Mouse (Mus musculus) heart, embryonic 14.5 days (tissue): ENCODE measurements around the gene Sipa1l1. TPM values are rescaled to one million over a fixed set of nuclear protein-coding genes. Genes with fewer than 3 reads are reported as not detected.

Experiments
- ATAC-seq: fragments of 200-750 bp; cut with Nextera tagmentation; 2 replicates; pipeline ENCODE4 v1.8.0; 2017; ENCODE audit warnings: low read depth, moderate TSS enrichment; ENCODE audit not compliant: insufficient number of reproducible peaks, insufficient read depth, low FRiP score
- H3K27ac ChIP-seq, 2 experiments: fragments of 200-500 bp in 1 of 2; fragments of 300-500 bp in 1 of 2; sonication (generic) in 1 of 2; replicated peaks in 1 of 2; 2 replicates each; pipeline ENCODE4 v1.5.1; 2012 to 2014; ENCODE audit warnings: low read depth in 2 of 2, low read length in 2 of 2, control low read depth in 1 of 2, mild to moderate bottlenecking in 1 of 2, mixed read lengths in 1 of 2; ENCODE audit not compliant: control insufficient read depth in 1 of 2, insufficient read depth in 1 of 2
- H3K27me3 ChIP-seq: fragments of 300-500 bp; sonication (generic); 2 replicates; pipeline ENCODE4 v1.6.1; 2014; ENCODE audit warnings: mild to moderate bottlenecking, low read length, control low read depth; ENCODE audit not compliant: control insufficient read depth, insufficient read depth
- H3K36me3 ChIP-seq: fragments of 300-500 bp; sonication (generic); 2 replicates; pipeline ENCODE4 v1.6.1; 2014; ENCODE audit warnings: mild to moderate bottlenecking, control low read depth, low read length, mixed read lengths; ENCODE audit not compliant: control insufficient read depth, insufficient read depth
- H3K4me1 ChIP-seq, 2 experiments: fragments of 200-500 bp in 1 of 2; fragments of 300-500 bp in 1 of 2; sonication (generic) in 1 of 2; 2 replicates each; pipeline ENCODE4 v1.6.1; 2012 to 2014; ENCODE audit warnings: low read length in 2 of 2, control low read depth in 1 of 2, mixed read lengths in 1 of 2; ENCODE audit not compliant: control insufficient read depth in 2 of 2, insufficient read depth in 2 of 2
- H3K4me2 ChIP-seq: fragments of 300-500 bp; sonication (generic); 2 replicates; pipeline ENCODE4 v1.6.1; 2014; ENCODE audit warnings: mild to moderate bottlenecking, low read length
- H3K4me3 ChIP-seq, 2 experiments: fragments of 200-500 bp in 1 of 2; fragments of 300-500 bp in 1 of 2; sonication (generic) in 1 of 2; 2 replicates each; pipeline ENCODE4 v1.5.1; 2012 to 2014; ENCODE audit warnings: low read length in 2 of 2, mild to moderate bottlenecking in 2 of 2, control low read depth in 1 of 2, low read depth in 1 of 2, moderate library complexity in 1 of 2; ENCODE audit not compliant: control insufficient read depth in 1 of 2, insufficient read depth in 1 of 2
- H3K9ac ChIP-seq: fragments of 300-500 bp; sonication (generic); 2 replicates; pipeline ENCODE4 v1.6.1; 2014; ENCODE audit warnings: mild to moderate bottlenecking, low read length
- H3K9me3 ChIP-seq: fragments of 300-500 bp; sonication (generic); 2 replicates; pipeline ENCODE4 v1.6.1; 2016; ENCODE audit warnings: low read length, control low read depth; ENCODE audit not compliant: control insufficient read depth
- WGBS: fragments of 180-500 bp; shearing (Covaris S2); extraction: QIAGEN DNeasy Blood & Tissue Kit; methylation state at CpG from one replicate; pipeline ENCODE4 v1.1.7; 2014; 5-methylcytosine and 5-hydroxymethylcytosine counted together
- polyA plus RNA-seq: library from polyadenylated mRNA; unstranded; fragments of >200 nt; fragmentation: Nextera tagmentation; extraction: Ambion mirVana; gene quantifications from 2 replicates; pipeline ENCODE4 v1.2.1, GENCODE M21; 2014

Sipa1l1 gene
- polyA plus RNA-seq, 1 experiment from 2014 or later, result 25.6 TPM

DNA sequence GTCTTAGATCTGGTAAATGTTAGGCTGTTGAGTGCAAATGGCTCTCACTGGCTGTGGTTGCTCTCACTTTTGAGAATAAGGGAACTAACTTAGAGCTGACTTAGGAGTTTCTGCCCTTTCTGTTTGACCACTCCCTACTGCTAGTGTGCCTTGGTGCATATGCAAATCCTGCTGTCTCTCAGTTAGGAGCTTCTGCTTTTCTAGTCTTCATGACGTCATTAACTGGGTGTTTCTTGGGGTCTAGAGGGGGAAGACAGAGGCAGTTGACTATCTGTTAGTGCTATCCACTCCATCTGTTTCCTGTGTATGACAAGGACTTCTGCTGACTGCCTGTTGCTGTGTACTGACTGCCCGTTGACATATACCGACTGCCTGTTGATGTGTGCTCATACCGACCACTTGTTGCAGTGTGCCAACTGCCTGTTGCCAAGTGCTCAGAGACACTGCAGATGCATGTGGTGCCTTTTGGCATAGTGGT lies 56.7 kb downstream of the Sipa1l1 start:
- 31% methylated on average over 4 of the region's 4 CpGs for WGBS

DNA sequence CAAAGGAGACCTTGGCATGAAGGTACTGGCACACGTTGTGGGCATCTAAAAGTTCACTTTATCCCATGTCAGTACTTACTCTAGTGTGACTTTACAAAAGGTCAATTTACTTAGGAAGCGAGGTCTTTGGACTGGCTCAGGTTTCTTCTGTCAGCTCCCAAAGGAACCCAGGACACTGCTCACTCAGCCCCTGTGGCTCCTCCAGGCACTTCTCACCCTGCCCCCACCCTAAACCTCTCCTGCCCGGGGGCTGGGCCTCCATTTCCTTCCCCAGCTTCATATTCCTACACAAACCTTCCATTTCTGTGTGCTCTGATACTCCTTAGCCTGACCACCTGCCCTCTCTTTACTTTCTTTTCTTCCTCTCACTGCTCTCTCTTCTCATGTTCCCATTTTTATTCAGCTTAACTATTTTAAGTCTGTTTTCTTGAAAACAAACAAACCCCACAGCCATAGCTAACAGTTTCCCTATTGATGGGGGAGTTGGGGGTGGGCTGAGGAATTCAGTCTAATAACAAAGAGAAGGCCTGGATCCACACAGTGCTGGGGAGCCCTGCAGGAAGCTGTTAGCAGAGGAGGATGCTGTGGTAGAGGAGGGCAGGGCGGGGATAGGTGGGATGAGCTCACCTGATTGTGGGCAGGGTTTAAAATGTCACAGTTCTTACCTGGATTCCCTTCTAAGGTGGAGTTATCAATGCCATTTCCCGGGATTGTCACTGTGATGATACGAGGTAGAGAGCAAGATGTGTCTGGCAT lies 57.4 kb downstream of the Sipa1l1 start:
- no peak overlapping the region for H3K4me2 ChIP-seq
- ATAC-seq, result no peak
- 0 out of 4 replicates have a peak overlapping the region, but pooled peaks of 1 of the 2 experiments have one; percentile 11 for H3K27ac ChIP-seq
- H3K9me3 ChIP-seq, result no peaks in the 10 kb centered on the region
- no peak overlapping the region for H3K4me3 ChIP-seq
- H3K27me3 ChIP-seq, result no peaks in the 10 kb centered on the region
- no peak overlapping the region for H3K9ac ChIP-seq
- 61% methylated on average over 6 of the region's 6 CpGs for WGBS
- H3K36me3 ChIP-seq, result no peaks in the 10 kb centered on the region
- H3K4me1 ChIP-seq, result peaks cover 18 to 46% of the 10 kb centered on the region in 2 experiments

More for the DNA sequence above, 56.7 kb downstream of the Sipa1l1 start:
- Histone ChIP-seq H3K4me1 (peaks cover 14 to 39% of the 10 kb centered on the region in 2 experiments), H3K9ac (no peak overlapping the region), H3K9me3 (no peaks in the 10 kb centered on the region), H3K36me3 (no peaks in the 10 kb centered on the region), H3K4me2 (no peak overlapping the region), H3K27me3 (no peaks in the 10 kb centered on the region), H3K27ac (0 out of 4 replicates have a peak overlapping the region, but pooled peaks of 1 of the 2 experiments have one; percentile 11), H3K4me3 (no peak overlapping the region)
- 0 out of 2 replicates have a peak, but pooled peaks have one; percentile 31 for ATAC-seq

DNA sequence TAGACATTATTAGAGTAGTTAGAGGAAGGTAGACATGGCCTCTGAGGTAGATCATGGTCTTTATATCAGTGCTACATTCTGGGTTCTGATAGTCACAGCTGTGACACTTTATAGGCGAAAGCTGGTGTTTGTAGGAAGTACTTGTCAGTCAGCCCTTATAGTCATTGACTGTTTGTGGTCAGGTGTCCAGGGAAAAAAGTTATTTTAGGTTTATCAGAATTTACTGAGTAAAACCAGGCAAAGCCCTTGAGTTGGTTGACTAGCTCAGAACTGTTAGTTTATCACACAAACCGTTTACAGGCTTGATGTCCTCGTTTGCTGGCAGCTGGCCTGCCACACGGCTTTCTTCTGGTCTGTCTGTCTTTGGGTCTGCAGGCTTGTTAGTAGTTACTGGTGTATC lies 61.0 kb downstream of the Sipa1l1 start:
- Histone ChIP-seq H3K9ac (no peak overlapping the region), H3K4me3 (no peak overlapping the region), H3K36me3 (no peaks in the 10 kb centered on the region), H3K27me3 (no peaks in the 10 kb centered on the region), H3K4me2 (no peak overlapping the region), H3K4me1 (peaks cover 32 to 72% of the 10 kb centered on the region in 2 experiments), H3K9me3 (no peaks in the 10 kb centered on the region), H3K27ac (peak overlapping the region in 1 of 2 experiments; percentile 12; a peak in 2 of 4 replicates)
- 30% methylated on average over 4 of the region's 4 CpGs for WGBS
- no peak for ATAC-seq

DNA sequence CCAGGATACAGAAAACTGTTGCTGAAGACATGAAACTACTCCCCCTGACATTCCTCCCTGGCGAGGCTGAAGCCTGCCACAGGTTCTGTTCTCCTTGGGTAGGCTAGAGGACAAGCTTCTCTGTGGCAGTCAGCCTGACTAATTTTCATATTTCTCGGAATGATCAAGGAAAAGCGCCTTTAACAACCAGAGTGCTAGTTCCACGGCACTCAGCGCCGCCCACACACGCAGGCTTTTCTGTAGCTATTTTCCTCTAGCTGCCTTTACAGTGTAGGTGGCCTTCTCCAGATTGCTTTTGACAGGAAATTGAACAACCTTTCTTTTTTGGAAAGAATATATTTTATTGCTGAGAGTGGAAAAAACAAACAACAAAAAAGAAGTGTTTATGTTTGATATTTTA lies 62.1 kb downstream of the Sipa1l1 start:
- H3K4me2 ChIP-seq, result no peak overlapping the region
- no peak for ATAC-seq
- H3K4me3 ChIP-seq, result no peak overlapping the region
- no peaks in the 10 kb centered on the region for H3K9me3 ChIP-seq
- WGBS, result 57% methylated on average over 7 of the region's 7 CpGs
- peaks cover 29 to 64% of the 10 kb centered on the region in 2 experiments for H3K4me1 ChIP-seq
- H3K36me3 ChIP-seq, result no peaks in the 10 kb centered on the region
- no peak overlapping the region for H3K27ac ChIP-seq
- no peaks in the 10 kb centered on the region for H3K27me3 ChIP-seq
- no peak overlapping the region for H3K9ac ChIP-seq

DNA sequence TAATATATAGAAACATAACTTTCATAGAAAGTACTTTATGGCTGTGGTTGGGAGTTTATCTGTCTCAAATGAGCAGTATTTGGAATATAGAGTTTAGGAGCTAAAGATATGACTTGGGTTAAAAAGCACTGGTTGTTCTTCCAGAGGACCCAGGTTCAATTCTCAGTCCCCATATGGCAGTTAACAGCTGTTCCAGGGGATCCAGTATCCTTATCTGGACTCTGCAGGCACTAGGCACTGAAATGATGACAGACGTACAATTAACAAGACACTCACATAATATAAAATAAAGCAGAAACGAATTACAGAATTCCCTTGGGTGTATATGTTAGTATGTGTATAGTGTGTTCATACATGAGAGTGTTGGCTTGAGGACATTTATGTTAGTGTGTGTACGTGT lies 64.1 kb downstream of the Sipa1l1 start:
- no peaks in the 10 kb centered on the region for H3K9me3 ChIP-seq
- H3K4me1 ChIP-seq, result peaks cover 34 to 62% of the 10 kb centered on the region in 2 experiments
- WGBS, result 57% methylated on average over 3 of the region's 3 CpGs
- H3K27ac ChIP-seq, result no peak overlapping the region
- H3K4me2 ChIP-seq, result no peak overlapping the region
- H3K36me3 ChIP-seq, result no peaks in the 10 kb centered on the region
- H3K9ac ChIP-seq, result no peak overlapping the region
- ATAC-seq, result no peak
- no peaks in the 10 kb centered on the region for H3K27me3 ChIP-seq
- H3K4me3 ChIP-seq, result no peak overlapping the region

DNA sequence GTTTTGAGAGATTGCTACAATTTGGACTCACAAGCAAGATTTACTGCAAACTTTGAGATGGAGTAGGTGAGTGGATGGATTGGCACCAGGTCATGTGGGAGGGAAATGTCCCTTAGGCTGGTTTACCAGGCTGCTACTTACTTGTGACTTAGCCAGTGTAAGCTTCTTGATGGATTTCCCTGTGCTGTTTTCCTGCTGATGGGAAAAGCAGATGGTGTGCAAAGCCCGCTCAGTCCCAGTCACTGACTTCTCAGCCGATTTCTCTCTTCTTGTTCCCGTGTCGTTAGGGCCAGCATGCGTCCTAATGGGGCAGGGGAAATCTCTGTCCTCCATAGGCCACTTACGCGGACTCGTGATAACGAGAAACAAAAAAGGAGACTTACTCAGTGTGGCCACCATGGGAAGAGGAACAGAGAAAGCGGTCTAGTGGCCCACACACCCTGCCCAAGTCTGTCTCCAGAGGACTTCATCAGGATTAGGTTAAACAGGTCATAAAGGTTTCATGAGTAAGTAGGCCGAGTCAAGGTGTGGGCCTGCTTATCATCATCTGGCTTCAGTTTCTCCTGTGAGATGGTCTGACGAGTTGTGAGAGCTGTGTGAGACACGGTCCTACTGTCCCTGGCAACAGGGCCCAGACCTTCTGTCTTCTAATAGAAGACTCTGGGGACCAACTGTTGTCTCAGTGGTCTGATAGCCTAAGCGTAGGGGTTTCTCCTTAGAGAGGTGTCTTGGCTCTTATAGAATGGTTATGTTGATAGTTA lies 65.5 kb downstream of the Sipa1l1 start:
- no peak overlapping the region for H3K4me3 ChIP-seq
- H3K9me3 ChIP-seq, result no peaks in the 10 kb centered on the region
- no peak overlapping the region for H3K4me2 ChIP-seq
- 57% methylated on average over 14 of the region's 14 CpGs for whole genome bisulfite sequencing
- peaks cover 39 to 67% of the 10 kb centered on the region in 2 experiments for H3K4me1 ChIP-seq
- no peak overlapping the region for H3K9ac ChIP-seq
- H3K27ac ChIP-seq, result no peak overlapping the region
- no peaks in the 10 kb centered on the region for H3K36me3 ChIP-seq
- no peaks in the 10 kb centered on the region for H3K27me3 ChIP-seq
- no peak for ATAC-seq

DNA sequence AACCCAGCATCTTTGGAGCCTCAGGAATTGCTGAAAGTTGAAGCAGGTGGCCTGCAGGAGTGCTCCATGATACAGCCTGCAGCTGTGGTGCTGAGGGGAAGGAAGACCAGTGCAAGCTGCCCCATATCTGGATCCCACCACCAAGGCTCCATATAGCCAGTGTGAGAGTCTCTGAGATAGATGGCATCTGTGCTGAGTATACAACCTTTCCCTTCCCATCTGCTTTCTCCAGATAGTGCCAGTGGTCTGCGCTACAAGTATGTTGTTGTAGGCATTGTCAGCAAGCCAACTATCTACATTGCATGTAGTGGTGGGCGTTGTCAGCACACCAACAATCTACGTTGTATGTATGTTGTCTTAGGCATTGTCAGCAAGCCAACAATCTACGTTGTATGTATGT lies 68.0 kb downstream of the Sipa1l1 start:
- no peak overlapping the region for H3K4me2 ChIP-seq
- peak overlapping the region; percentile 44 to 56; a peak in 3 of 4 replicates for H3K27ac ChIP-seq
- WGBS, result 86% methylated on average over 4 of the region's 4 CpGs
- H3K4me1 ChIP-seq, result peaks cover 22 to 42% of the 10 kb centered on the region in 2 experiments
- H3K4me3 ChIP-seq, result no peak overlapping the region
- no peaks in the 10 kb centered on the region for H3K36me3 ChIP-seq
- ATAC-seq, result no peak
- no peaks in the 10 kb centered on the region for H3K27me3 ChIP-seq
- H3K9me3 ChIP-seq, result no peaks in the 10 kb centered on the region
- H3K9ac ChIP-seq, result no peak overlapping the region
